Mouse (Mus musculus) forebrain, embryonic 15.5 days (tissue): ENCODE data around the gene Prkcb. TPM values are rescaled to one million over a fixed set of nuclear protein-coding genes. Genes with fewer than 3 reads are reported as not detected.

Source experiments
- polyA plus RNA-seq: library from polyadenylated mRNA; unstranded; fragments of >200 nt; fragmentation: Nextera tagmentation; extraction: Ambion mirVana; gene quantifications from 2 replicates; pipeline ENCODE4 v1.2.1, GENCODE M21; 2015

Gene Prkcb
- polyA plus RNA-seq, 1 experiment from 2014 or later, result 48.6 TPM

Other genes with a start within 250 kb of the Prkcb start
- 61.3 and 65.2 TPM in 2 replicates for gene Ubfd1, start 221.6 kb upstream of the Prkcb start, polyA plus RNA-seq
- gene Ears2, start 221.5 kb upstream of the Prkcb start, polyA plus RNA-seq, result 11.6 and 12.7 TPM in 2 replicates
- 525 and 527 TPM in 2 replicates for gene Ndufab1, start 186.9 kb upstream of the Prkcb start, polyA plus RNA-seq
- 8.0 and 8.7 TPM in 2 replicates for gene Palb2, start 155.8 kb upstream of the Prkcb start, polyA plus RNA-seq
- 155 and 160 TPM in 2 replicates for gene Dctn5, start 155.7 kb upstream of the Prkcb start, polyA plus RNA-seq
- 50.9 and 62.2 TPM in 2 replicates for gene Plk1, start 129.3 kb upstream of the Prkcb start, polyA plus RNA-seq
- 0.47 and 0.97 TPM in 2 replicates for gene Ern2, start 102.5 kb upstream of the Prkcb start, polyA plus RNA-seq
- gene Chp2, start 69.3 kb upstream of the Prkcb start, polyA plus RNA-seq, result 0.31 and 0.83 TPM in 2 replicates